Mouse (Mus musculus) gastrocnemius, adult 8-10 months (tissue): Measurements from ENCODE around the gene Gm11758. TPM values are rescaled to one million over a fixed set of nuclear protein-coding genes. Genes with fewer than 3 reads are reported as not detected.
"Not testable (repeated sequence)": the region's sequence is repeated elsewhere in the genome, so short reads cannot be mapped to it uniquely, and the experiment has no call there.

ENCODE experiments used
- DNase-seq, 2 experiments: peaks; one replicate each; pipeline ENCODE4 v3.0.0; 2022; ENCODE audit warnings: low spot score in 2 of 2
- total RNA-seq, 4 experiments: library from RNA; stranded (reverse); gene quantifications; 2 replicates each; pipeline ENCODE4 v1.2.4; 2022

The Gm11758 gene
- total RNA-seq, result not detected

DNA sequence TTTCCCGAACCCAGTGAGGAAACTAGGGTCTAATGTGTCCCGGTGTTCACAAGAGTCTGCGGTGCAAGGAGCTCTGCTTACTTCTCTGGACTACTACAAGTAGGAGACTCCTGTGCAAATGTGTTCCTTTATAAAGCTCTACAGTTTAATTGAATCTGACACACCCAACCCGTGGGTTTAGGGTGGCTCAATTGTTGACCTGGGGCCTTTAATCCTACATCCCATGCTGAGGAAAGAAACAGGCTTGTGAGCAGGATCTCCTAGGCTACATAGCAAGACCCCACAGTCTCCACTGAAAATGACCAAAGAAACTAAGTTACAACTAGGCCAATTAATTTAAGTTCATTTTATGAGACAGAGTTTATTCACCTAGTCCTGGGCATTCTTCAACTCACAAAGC lies at the start of gene Gm11758:
Gene Gm11758, minus strand, starts transcription at position 101 of the 400 bp plus-strand sequence.
- not testable (repeated sequence) for DNase-seq

DNA sequence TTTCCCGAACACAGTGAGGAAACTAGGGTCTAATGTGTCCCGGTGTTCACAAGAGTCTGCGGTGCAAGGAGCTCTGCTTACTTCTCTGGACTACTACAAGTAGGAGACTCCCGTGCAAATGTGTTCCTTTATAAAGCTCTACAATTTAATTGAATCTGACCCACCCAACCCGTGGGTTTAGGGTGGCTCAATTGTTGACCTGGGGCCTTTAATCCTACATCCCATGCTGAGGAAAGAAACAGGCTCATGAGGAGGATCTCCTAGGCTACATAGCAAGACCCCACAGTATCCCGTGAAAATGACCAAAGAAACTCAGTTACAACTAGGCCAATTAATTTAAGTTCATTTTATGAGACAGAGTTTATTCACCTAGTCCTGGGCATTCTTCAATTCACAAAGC lies 44.6 kb upstream of the Gm11758 start, which contains the start of gene Gm11756:
Gene Gm11756, minus strand, starts transcription at position 101 of the 400 bp plus-strand sequence.
- not testable (repeated sequence) for DNase-seq

DNA sequence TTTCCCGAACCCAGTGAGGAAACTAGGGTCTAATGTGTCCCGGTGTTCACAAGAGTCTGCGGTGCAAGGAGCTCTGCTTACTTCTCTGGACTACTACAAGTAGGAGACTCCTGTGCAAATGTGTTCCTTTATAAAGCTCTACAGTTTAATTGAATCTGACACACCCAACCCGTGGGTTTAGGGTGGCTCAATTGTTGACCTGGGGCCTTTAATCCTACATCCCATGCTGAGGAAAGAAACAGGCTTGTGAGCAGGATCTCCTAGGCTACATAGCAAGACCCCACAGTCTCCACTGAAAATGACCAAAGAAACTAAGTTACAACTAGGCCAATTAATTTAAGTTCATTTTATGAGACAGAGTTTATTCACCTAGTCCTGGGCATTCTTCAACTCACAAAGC lies 29.8 kb upstream of the Gm11758 start, which contains the start of gene Gm13871:
Gene Gm13871, minus strand, starts transcription at position 101 of the 400 bp plus-strand sequence.
- DNase-seq, result not testable (repeated sequence)

DNA sequence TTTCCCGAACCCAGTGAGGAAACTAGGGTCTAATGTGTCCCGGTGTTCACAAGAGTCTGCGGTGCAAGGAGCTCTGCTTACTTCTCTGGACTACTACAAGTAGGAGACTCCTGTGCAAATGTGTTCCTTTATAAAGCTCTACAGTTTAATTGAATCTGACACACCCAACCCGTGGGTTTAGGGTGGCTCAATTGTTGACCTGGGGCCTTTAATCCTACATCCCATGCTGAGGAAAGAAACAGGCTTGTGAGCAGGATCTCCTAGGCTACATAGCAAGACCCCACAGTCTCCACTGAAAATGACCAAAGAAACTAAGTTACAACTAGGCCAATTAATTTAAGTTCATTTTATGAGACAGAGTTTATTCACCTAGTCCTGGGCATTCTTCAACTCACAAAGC lies 14.9 kb upstream of the Gm11758 start, which contains the start of gene Gm11757:
Gene Gm11757, minus strand, starts transcription at position 101 of the 400 bp plus-strand sequence.
- DNase-seq, result not testable (repeated sequence)

DNA sequence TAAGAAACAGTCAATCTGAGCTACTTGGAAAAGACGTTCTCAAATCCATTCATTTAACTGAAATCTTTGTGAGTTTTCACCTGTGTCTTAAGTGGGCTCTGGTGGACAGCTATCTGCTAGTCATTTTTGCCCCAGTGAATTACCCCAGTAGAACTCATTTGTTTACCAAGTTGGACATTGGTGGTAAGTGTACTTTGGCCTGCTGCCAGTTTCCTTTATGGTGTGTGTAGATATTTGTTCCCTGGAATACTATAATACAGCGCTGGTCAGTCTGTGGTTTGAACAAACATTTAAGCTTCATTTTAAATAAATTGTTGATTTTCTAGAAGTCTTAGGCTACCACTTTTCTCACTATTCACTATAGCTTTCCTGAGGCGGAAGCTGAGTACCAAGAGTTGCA lies 49.5 kb downstream of the Gm11758 start:
- no peak for DNase-seq

Other genes starting within 250 kb of the Gm11758 start
- not detected for gene Gm11236, start 238.1 kb downstream of the Gm11758 start, total RNA-seq
- gene Gm11239, start 207.9 kb downstream of the Gm11758 start, total RNA-seq, result not detected
- gene Gm428, start 192.8 kb downstream of the Gm11758 start, total RNA-seq, result not detected
- not detected for gene Rasef, start 85.3 kb downstream of the Gm11758 start, total RNA-seq
- not detected for gene Gm11757, start 14.8 kb upstream of the Gm11758 start, total RNA-seq
- gene Gm13871, start 29.7 kb upstream of the Gm11758 start, total RNA-seq, result not detected
- gene Gm11756, start 44.5 kb upstream of the Gm11758 start, total RNA-seq, result 1 to 10 TPM in 3 of 4 experiments, under 1 TPM in 1; 0.78 to 1.9 (median 1.2) TPM
- 100 to 1,000 TPM; 119 to 147 (median 137) TPM for gene 2310002L09Rik, start 74.6 kb upstream of the Gm11758 start, total RNA-seq
- under 1 TPM; 0.07 to 0.43 (median 0.20) TPM for gene Frmd3, start 137.2 kb upstream of the Gm11758 start, total RNA-seq